9 mouse cellular contexts compared by ENCODE assay signal in genomic region chr8:45796331-45796740, GRCm38 (mm10).
DNase-seq lines count a peak whose midpoint lies in the region.
"Had no signal": no experiment of that assay in that cellular context is flagged by ENCODE, and none has a peak within 500 bp of the region (broad histone marks: within the 10 kb centered on the region; RNA-seq: fewer than 3 reads in every experiment).

No protein-coding gene starts in this region.

- no peak overlapping the region for H3K27ac ChIP-seq in forebrain, embryonic 10.5 days
- H3K27ac ChIP-seq in midbrain, embryonic 10.5 days (replicated peaks): no peak overlapping the region
- H3K27ac ChIP-seq: limb, embryonic 15.5 days had no signal

- H3K4me1 ChIP-seq in forebrain, embryonic 10.5 days: no peaks in the 10 kb centered on the region
- H3K4me1 ChIP-seq in midbrain, embryonic 10.5 days: no peaks in the 10 kb centered on the region
- H3K4me1 ChIP-seq: limb, embryonic 15.5 days had no signal

- no peaks in the 10 kb centered on the region for H3K9me3 ChIP-seq in forebrain, embryonic 10.5 days
- H3K9me3 ChIP-seq in midbrain, embryonic 10.5 days (replicated peaks): no peaks in the 10 kb centered on the region
- H3K9me3 ChIP-seq: limb, embryonic 15.5 days had no signal

- peak; percentile 47 for DNase-seq in adrenal gland, postnatal 10 days
- DNase-seq in adrenal gland, adult 18-20 months (ENCODE audit: low spot score in 2 of 2): no peak
- peak; percentile 69 for DNase-seq in adrenal gland, postnatal 14 days
- peak; percentile 44 for DNase-seq in forebrain, embryonic 10.5 days (ENCODE audit: extremely low spot score, low spot score)
- DNase-seq in heart, postnatal 36 days: peak; percentile 32 to 40
- peak; percentile 63 to 70 for DNase-seq in layer of hippocampus, postnatal 10 days (ENCODE audit: low spot score in 2 of 2)
- peak; percentile 48 for DNase-seq in midbrain, embryonic 10.5 days (ENCODE audit: low spot score)
- peak; percentile 72 for DNase-seq in telencephalon, adult 2 months (ENCODE audit: low read depth, low spot score)

- H3K36me3 ChIP-seq in forebrain, embryonic 10.5 days (replicated peaks): peaks cover 36% of the 10 kb centered on the region
- peaks cover 56% of the 10 kb centered on the region for H3K36me3 ChIP-seq in midbrain, embryonic 10.5 days

- H3K4me3 ChIP-seq in forebrain, embryonic 10.5 days: no peak overlapping the region
- H3K4me3 ChIP-seq in midbrain, embryonic 10.5 days: no peak overlapping the region
- H3K4me3 ChIP-seq: limb, embryonic 15.5 days had no signal

- WGBS in forebrain, embryonic 10.5 days: 64% methylated on average over 11 of the region's 11 CpGs
- 65% methylated on average over 11 of the region's 11 CpGs for WGBS in midbrain, embryonic 10.5 days

- H3K27me3 ChIP-seq in forebrain, embryonic 10.5 days (ENCODE audit: poor library complexity, severe bottlenecking): no peaks in the 10 kb centered on the region
- no peaks in the 10 kb centered on the region for H3K27me3 ChIP-seq in midbrain, embryonic 10.5 days (ENCODE audit: low read depth, poor library complexity, severe bottlenecking)
- H3K27me3 ChIP-seq: limb, embryonic 15.5 days had no signal

- intact Hi-C loops in heart, postnatal 36 days (cut with DNase I): loop anchor here (5.0 kb wide), 1 partner anchor 141 kb away; no protein-coding TSS in a partner anchor

Comparison
In these comparisons a context has a peak if more than half of its experiments do, and no peak if none do; other contexts are left out.
1. DNase-seq: peak in adrenal gland, postnatal 10 days (single experiment), adrenal gland, postnatal 14 days (single experiment), forebrain, embryonic 10.5 days (single experiment), heart, postnatal 36 days (2 of 2), layer of hippocampus, postnatal 10 days (2 of 2), midbrain, embryonic 10.5 days (single experiment) and telencephalon, adult 2 months (single experiment); none in adrenal gland, adult 18-20 months (0 of 2).